Mouse (Mus musculus): ENCODE measurements around the gene Ahsa2. TPM values are rescaled to one million over a fixed set of nuclear protein-coding genes. Genes with fewer than 3 reads are reported as not detected.
"Not testable (repeated sequence)": the region's sequence is repeated elsewhere in the genome, so short reads cannot be mapped to it uniquely, and the experiment has no call there.

Gene Ahsa2
- polyA plus RNA-seq, 1 experiment from 2014 or later, result 147 TPM

- H3K27me3 ChIP-seq (replicated peaks; ENCODE audit: low read depth, poor library complexity, severe bottlenecking), result no peaks in the 10 kb centered on the region
- no peaks in the 10 kb centered on the region for H3K9me3 ChIP-seq
- DNase-seq (ENCODE audit: low spot score), result no peak
- H3K27ac ChIP-seq (replicated peaks), result no peak overlapping the region
- no peaks in the 10 kb centered on the region for H3K4me1 ChIP-seq
- no peak overlapping the region for H3K4me3 ChIP-seq
- peaks cover 95% of the 10 kb centered on the region for H3K36me3 ChIP-seq (replicated peaks)
- WGBS, result 93% methylated on average over 1 of the region's 1 CpGs
Observed at GRCm38 (mm10) chr11:23489955-23490354, 7.9 kb downstream of the Ahsa2 start.

- 95% methylated on average over 2 of the region's 2 CpGs for WGBS
- not testable (repeated sequence) for H3K27ac ChIP-seq (replicated peaks); H3K27me3 ChIP-seq (replicated peaks; ENCODE audit: low read depth, poor library complexity, severe bottlenecking); DNase-seq (ENCODE audit: low spot score); H3K4me1 ChIP-seq; H3K9me3 ChIP-seq; H3K4me3 ChIP-seq
- H3K36me3 ChIP-seq (replicated peaks), result peaks cover 78% of the 10 kb centered on the region
Observed at GRCm38 (mm10) chr11:23465862-23466261, 32.0 kb downstream of the Ahsa2 start.

Small RNAs within 50 kb of the gene (microRNA-seq; reads per million reads assigned to microRNA genes)
- not detected for gene Gm47279

Other genes with a start within 250 kb of the Ahsa2 start
- gene Xpo1, start 242.0 kb downstream of the Ahsa2 start, polyA plus RNA-seq (2016; fragmentation: Nextera tagmentation; extraction: Ambion mirVana), result 139 and 141 TPM in 2 replicates
- gene Usp34, start 191.1 kb downstream of the Ahsa2 start, polyA plus RNA-seq (2016; fragmentation: Nextera tagmentation; extraction: Ambion mirVana), result 25.2 and 26.6 TPM in 2 replicates
- 0.19 TPM in 1 of 2 replicates, not detected in the other for gene 1700093K21Rik, start 23.1 kb upstream of the Ahsa2 start, polyA plus RNA-seq (2016; fragmentation: Nextera tagmentation; extraction: Ambion mirVana)
- 34.9 and 35.7 TPM in 2 replicates for gene 0610010F05Rik, start 135.6 kb upstream of the Ahsa2 start, polyA plus RNA-seq (2016; fragmentation: Nextera tagmentation; extraction: Ambion mirVana)
- gene Pus10, start 167.6 kb upstream of the Ahsa2 start, polyA plus RNA-seq (2016; fragmentation: Nextera tagmentation; extraction: Ambion mirVana), result 29.9 and 30.2 TPM in 2 replicates
- gene Pex13, start 167.9 kb upstream of the Ahsa2 start, polyA plus RNA-seq (2016; fragmentation: Nextera tagmentation; extraction: Ambion mirVana), result 32.7 and 35.8 TPM in 2 replicates

All from embryonic facial prominence, embryonic 10.5 days (tissue).